Mouse (Mus musculus) cerebellum, adult 2 months (tissue): ENCODE results near the gene Sh2d7. TPM values are rescaled to one million over a fixed set of nuclear protein-coding genes. Genes with fewer than 3 reads are reported as not detected.
A peak's percentile ranks its signal among the peaks of the same experiment; 100 is the strongest.

ENCODE experiments used
- DNase-seq, 2 experiments: peaks; one replicate each; pipeline ENCODE4 v3.0.0; 2021
- H3K27ac ChIP-seq: fragments of 200-500 bp; 2 replicates; pipeline ENCODE4 v1.5.1; 2012; ENCODE audit warnings: low read length, control low read depth, inconsistent platforms; ENCODE audit not compliant: insufficient read depth
- H3K27me3 ChIP-seq: fragments of 200-500 bp; 2 replicates; pipeline ENCODE4 v1.6.1; 2012; ENCODE audit warnings: inconsistent platforms, mild to moderate bottlenecking, low read length, moderate library complexity; ENCODE audit not compliant: control insufficient read depth, insufficient read depth
- H3K4me1 ChIP-seq: fragments of 200-500 bp; 2 replicates; pipeline ENCODE4 v1.6.1; 2011; ENCODE audit warnings: low read length; ENCODE audit not compliant: control insufficient read depth, insufficient read depth
- H3K4me3 ChIP-seq: fragments of 200-500 bp; replicated peaks from 2 replicates; pipeline ENCODE3; 2011; ENCODE audit warnings: mild to moderate bottlenecking, low read depth, low read length, control low read depth; ENCODE audit not compliant: insufficient read depth
- CTCF ChIP-seq: fragments of 200-500 bp; IDR thresholded peaks from 2 replicates; pipeline ENCODE4 v1.5.1; 2011; ENCODE audit warnings: low read depth, mild to moderate bottlenecking, control low read depth, low read length, moderate library complexity, borderline replicate concordance; ENCODE audit not compliant: insufficient read depth
- POLR2A ChIP-seq: fragments of 200-500 bp; IDR thresholded peaks from 2 replicates; pipeline ENCODE4 v1.6.1; 2011; ENCODE audit warnings: low read length, control low read depth, borderline replicate concordance; ENCODE audit not compliant: insufficient read depth
- WGBS: fragments of 180-500 bp; shearing (Covaris S2); methylation state at CpG from one replicate; pipeline ENCODE4 v1.1.7; 2018; 5-methylcytosine and 5-hydroxymethylcytosine counted together
- polyA plus RNA-seq: library from polyadenylated mRNA; depleted of rRNA; stranded (reverse); fragments of >200 nt; gene quantifications from 2 replicates; pipeline ENCODE4 v1.2.3, GENCODE M21; 2012

Sh2d7 gene
- polyA plus RNA-seq, 1 experiment: not detected

DNA sequence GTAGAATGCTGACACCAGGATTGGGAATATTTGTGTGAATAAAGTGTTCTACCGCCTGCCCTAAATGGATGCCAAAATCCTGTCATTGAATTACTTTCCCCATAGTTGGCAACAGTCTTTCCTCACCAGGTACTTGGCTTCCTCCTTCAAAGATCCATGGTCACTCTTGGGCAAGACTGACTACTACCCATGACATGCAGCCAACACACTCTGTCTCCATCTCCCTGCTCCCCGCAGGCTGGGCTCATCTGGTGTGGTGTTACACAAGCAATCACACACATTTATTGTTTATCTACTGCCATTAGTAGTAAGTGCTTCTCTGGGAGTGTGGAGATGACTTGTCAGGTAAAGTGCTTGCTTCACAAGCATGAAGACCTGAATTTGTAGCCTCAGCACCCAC, 5.9 kb upstream of the Sh2d7 start:
- 21% methylated on average over 2 of the region's 2 CpGs for WGBS
- no peak overlapping the region for H3K27ac ChIP-seq
- DNase-seq: peak in 1 of 2 experiments; percentile 52
- no peaks in the 10 kb centered on the region for H3K27me3 ChIP-seq
- H3K4me1 ChIP-seq: peaks cover 11% of the 10 kb centered on the region
- no peak overlapping the region for H3K4me3 ChIP-seq
- no peak for TF ChIP-seq CTCF

DNA sequence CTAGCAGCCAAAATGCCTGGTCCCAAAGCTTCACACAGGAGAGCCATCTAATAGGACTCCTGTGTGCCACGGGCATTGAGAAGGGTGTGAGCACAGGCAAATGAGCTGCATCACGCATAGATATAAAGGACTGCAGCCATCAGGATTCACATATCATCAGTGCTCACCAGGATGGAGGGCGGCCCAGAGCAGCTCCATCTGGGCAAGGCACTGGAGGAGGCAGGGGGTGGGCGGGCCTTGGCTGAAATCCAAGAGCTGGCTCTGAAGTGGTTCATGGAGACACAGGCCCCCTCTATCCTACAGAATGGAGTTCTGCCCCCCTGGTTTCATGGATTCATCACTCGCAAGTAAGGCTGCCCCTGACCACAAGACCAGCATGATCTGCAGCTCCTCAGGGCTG, 4.8 kb upstream of the Sh2d7 start:
- Histone ChIP-seq H3K27ac (no peak overlapping the region), H3K4me3 (no peak overlapping the region), H3K27me3 (no peaks in the 10 kb centered on the region), H3K4me1 (peaks cover 11% of the 10 kb centered on the region)
- no peak for TF ChIP-seq CTCF
- no peak for TF ChIP-seq POLR2A
- peak; percentile 43 to 44 for DNase-seq
- WGBS: 39% methylated on average over 5 of the region's 5 CpGs

DNA sequence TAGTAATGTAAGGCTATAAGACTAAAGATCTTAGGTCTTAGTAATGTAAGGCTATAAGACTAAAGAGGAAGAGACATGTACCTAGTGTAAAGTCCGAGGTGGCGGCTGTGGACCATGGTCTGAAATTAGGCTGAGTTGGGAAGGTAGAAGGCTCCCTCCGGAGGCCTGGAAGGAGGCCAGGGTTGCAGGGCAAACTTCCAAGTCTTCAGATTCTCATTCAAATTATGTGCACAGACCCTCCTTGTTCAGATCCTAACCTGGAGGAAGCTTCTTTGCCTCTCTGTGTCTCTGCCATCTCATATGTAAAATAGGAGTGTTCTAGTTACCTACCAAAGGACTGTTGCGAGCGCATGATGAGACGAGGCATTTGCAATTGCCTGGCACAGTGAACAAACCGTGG, 2.5 kb upstream of the Sh2d7 start:
- H3K27me3 ChIP-seq: no peaks in the 10 kb centered on the region
- no peak overlapping the region for H3K4me3 ChIP-seq
- peak in 1 of 2 experiments; percentile 28 for DNase-seq
- H3K4me1 ChIP-seq: peaks cover 11% of the 10 kb centered on the region
- 36% methylated on average over 7 of the region's 7 CpGs for WGBS
- TF ChIP-seq POLR2A (no peak), CTCF (no peak)
- H3K27ac ChIP-seq: no peak overlapping the region

DNA sequence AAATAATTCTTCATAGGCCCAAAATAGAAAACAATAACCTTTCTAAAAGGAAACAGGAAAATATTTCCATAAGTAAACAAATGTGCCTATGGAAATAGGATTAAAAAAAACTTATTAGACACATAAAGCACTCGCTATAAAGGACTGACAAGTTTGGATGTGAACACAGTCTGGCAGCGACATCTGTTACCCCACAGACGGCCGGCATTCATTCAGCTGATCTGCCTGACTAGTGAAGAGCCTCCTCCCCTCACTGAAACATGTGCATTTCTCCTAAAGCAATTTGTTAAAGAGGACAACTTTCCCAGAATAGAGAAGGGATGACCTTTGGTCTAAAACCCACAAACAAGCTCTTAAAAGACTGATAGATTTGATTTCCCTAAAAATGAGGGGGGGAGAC, 1.8 kb upstream of the Sh2d7 start:
- Histone ChIP-seq H3K27ac (no peak overlapping the region), H3K4me3 (no peak overlapping the region)

DNA sequence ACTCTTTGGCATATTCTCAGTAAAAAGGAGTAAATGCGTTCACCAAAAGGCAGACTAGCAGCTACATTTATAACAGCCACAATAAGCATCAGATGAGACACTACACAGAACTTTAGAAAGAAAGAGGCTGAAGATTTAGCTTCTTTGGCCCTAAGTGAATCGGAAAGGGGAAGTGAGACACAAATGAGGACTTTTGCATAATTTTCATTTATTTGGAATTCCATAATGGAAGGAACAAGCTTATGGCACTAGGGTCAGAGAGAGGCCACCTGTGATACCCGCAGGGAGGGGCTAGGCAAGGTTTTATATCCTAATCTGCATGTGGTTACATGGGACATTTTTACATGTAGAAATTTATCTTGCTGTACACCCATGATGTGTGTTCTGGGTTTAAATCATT, 1.3 kb upstream of the Sh2d7 start:
- 81% methylated on average over 3 of the region's 3 CpGs for WGBS
- H3K27ac ChIP-seq: no peak overlapping the region

More for the DNA sequence above, 1.8 kb upstream of the Sh2d7 start:
- WGBS: 40% methylated on average over 4 of the region's 4 CpGs
- no peak for DNase-seq
- no peaks in the 10 kb centered on the region for H3K27me3 ChIP-seq
- TF ChIP-seq CTCF: no peak
- no peak for TF ChIP-seq POLR2A
- H3K4me1 ChIP-seq: peaks cover 11% of the 10 kb centered on the region

DNA sequence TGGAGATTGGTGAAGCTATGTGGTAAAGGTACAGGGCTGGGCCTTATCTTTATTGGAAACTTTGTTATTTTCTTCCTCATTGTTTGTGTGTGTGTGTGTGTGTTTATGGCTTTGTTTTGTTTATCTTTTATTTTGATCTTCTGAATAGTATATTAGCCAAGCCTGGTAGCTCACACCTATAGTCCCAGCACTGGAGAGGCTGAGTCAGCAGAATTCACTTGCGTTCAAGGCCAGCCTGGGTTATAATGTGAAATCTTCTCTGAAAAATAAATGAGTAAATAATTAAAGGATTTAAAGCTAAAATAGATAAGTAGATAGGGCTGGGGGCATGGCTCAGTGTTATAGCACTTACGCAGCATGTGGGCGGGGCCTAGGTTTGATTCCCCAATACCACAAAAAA, 540 bp upstream of the Sh2d7 start:
- WGBS: over 99% methylated on average over 3 of the region's 3 CpGs
- no peak overlapping the region for H3K27ac ChIP-seq
- no peak for DNase-seq
- TF ChIP-seq POLR2A (no peak), CTCF (no peak)
- H3K4me3 ChIP-seq: no peak overlapping the region
- peaks cover 7% of the 10 kb centered on the region for H3K4me1 ChIP-seq
- no peaks in the 10 kb centered on the region for H3K27me3 ChIP-seq

More for the DNA sequence above, 1.3 kb upstream of the Sh2d7 start:
- TF ChIP-seq POLR2A (no peak), CTCF (no peak)
- H3K4me1 ChIP-seq: peaks cover 11% of the 10 kb centered on the region
- no peak overlapping the region for H3K4me3 ChIP-seq
- DNase-seq: no peak
- no peaks in the 10 kb centered on the region for H3K27me3 ChIP-seq

DNA sequence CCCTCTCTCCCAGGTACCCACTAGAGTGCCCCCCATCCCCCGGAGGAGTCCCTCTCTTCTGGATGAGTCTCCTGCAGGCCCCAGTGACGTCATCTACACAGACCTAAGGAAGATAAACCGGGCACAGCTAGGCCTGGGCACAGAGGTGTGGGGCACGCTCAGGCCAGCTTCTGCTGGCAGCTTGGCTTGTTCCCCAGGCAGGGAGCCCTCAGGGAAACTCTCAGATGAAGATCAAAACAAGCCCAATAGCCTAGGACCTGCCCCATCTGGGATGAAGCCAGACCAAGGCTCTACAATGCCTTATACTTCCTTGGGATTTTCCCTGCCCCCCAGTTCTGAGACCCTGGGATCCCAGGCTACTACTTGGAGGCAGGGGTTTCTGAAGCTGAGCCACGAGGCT, 2.0 kb downstream of the Sh2d7 start:
- TF ChIP-seq CTCF: no peak
- TF ChIP-seq POLR2A: no peak
- WGBS: 44% methylated on average over 5 of the region's 5 CpGs
- no peaks in the 10 kb centered on the region for H3K4me1 ChIP-seq

DNA sequence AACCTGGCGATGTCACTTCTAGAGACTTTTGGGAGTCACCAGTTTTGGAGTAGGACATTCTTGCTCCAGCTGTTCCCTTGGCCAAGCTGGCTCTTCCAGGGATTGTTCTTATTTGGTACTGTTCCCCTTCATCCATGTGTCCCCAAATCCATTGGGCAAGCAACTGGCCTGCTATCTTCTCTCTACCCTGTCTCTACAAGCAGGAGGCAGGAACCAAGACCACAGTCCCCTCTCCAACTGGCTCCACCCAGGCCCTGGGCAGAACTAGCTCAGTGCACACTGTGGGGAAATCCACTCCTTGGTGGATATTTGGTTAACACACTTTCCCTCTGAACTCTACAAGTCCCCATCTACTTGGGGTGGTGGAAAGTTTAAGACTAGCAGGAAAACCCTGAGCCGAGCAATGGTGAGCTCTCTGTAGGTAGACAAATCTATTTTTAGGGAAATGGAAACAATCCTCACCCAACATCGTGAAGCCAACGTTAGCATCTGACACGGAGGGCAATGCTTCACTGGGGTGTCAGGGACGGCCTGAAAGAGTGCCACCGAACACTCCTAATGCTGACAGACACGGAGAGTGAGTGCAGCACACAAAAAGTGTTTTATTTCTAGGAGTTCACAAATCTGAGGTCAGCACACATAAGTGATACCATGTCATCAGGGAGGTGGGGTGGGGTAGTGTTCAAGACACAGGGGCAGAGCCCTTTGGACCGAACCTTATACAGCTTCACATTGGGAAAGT, 5.6 kb downstream of the Sh2d7 start:
- DNase-seq: no peak
- no peak for TF ChIP-seq POLR2A
- no peak for TF ChIP-seq CTCF
- WGBS: 93% methylated on average over 9 of the region's 9 CpGs
- H3K4me1 ChIP-seq: no peaks in the 10 kb centered on the region
- H3K27ac ChIP-seq: no peak overlapping the region
- no peaks in the 10 kb centered on the region for H3K27me3 ChIP-seq
- H3K4me3 ChIP-seq: no peak overlapping the region

More for the DNA sequence above, 2.0 kb downstream of the Sh2d7 start:
- DNase-seq: no peak
- Histone ChIP-seq H3K4me3 (no peak overlapping the region), H3K27ac (no peak overlapping the region), H3K27me3 (no peaks in the 10 kb centered on the region)

DNA sequence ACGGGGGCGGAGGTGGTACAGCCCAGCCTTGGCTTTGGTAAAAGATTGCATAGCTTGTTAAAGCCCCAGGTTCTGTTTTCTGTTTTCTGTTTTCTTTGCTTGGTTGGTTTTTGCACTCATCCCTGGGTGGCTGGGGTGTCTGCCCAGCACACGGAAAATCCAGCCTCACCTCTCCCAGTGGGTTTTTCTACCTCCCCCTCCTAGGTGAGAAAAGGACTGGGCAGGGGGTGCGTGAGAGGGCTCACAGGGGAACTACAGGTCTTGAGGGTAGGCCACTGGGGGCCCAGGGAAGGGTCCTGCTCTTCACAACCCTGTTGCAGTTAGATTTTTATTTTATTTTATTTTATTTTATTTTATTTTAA, 6.2 kb downstream of the Sh2d7 start:
- 93% methylated on average over 4 of the region's 4 CpGs for WGBS
- TF ChIP-seq CTCF (no peak), POLR2A (no peak)
- H3K4me1 ChIP-seq: no peaks in the 10 kb centered on the region
- H3K4me3 ChIP-seq: no peak overlapping the region
- DNase-seq: no peak
- H3K27me3 ChIP-seq: no peaks in the 10 kb centered on the region
- no peak overlapping the region for H3K27ac ChIP-seq
